Comparison of ENCODE assay signal across 8 mouse cellular contexts in genomic region chr17:6828531-6829150, GRCm38 (mm10). TPM values are rescaled to one million over a fixed set of nuclear protein-coding genes. Genes with fewer than 3 reads are reported as not detected.
A peak's percentile ranks its signal among the peaks of the same experiment; 100 is the strongest.
DNase-seq lines count a peak whose midpoint lies in the region; ATAC-seq and TF ChIP-seq lines count a peak whose summit lies in the region.

No protein-coding gene starts in this region.

- peak overlapping the region; percentile 81 for H3K4me3 ChIP-seq in E14TG2a.4 (replicated peaks; ENCODE audit: low read length)
- H3K4me3 ChIP-seq in heart, embryonic 16.5 days (ENCODE audit: low read length), result peak overlapping the region; percentile 75
- H3K4me3 ChIP-seq in lung, embryonic 15.5 days, result peak overlapping the region; percentile 47
- H3K4me3 ChIP-seq in stomach, postnatal 0 days (ENCODE audit: low read depth, low read length), result peak overlapping the region; percentile 51

- H3K9ac ChIP-seq in heart, embryonic 16.5 days (ENCODE audit: low read length), result peak overlapping the region; percentile 84
- H3K9ac ChIP-seq in lung, embryonic 15.5 days, result peak overlapping the region; percentile 42
- peak overlapping the region; percentile 67 for H3K9ac ChIP-seq in stomach, postnatal 0 days (ENCODE audit: low read length)

- 57% methylated on average over 7 of the region's 7 CpGs for WGBS in heart, embryonic 16.5 days
- WGBS in lung, embryonic 15.5 days, result 40% methylated on average over 7 of the region's 7 CpGs
- 35% methylated on average over 7 of the region's 7 CpGs for WGBS in stomach, postnatal 0 days

- H3K36me3 ChIP-seq in E14TG2a.4 (ENCODE audit: insufficient read depth, low read length), result no peaks in the 10 kb centered on the region
- H3K36me3 ChIP-seq in heart, embryonic 16.5 days (ENCODE audit: control insufficient read depth, insufficient read depth), result no peaks in the 10 kb centered on the region
- H3K36me3 ChIP-seq in lung, embryonic 15.5 days, result no peaks in the 10 kb centered on the region
- no peaks in the 10 kb centered on the region for H3K36me3 ChIP-seq in stomach, postnatal 0 days (ENCODE audit: control insufficient read depth, insufficient read depth, low read length)

- intact Hi-C loops in gastrocnemius, postnatal 14 days (cut with DNase I; ENCODE audit: low total_unique reads), result no loop called here

- H3K27ac ChIP-seq in heart, embryonic 16.5 days (ENCODE audit: low read length), result peak overlapping the region; percentile 95
- H3K27ac ChIP-seq in lung, embryonic 15.5 days, result peak overlapping the region; percentile 96
- H3K27ac ChIP-seq in stomach, postnatal 0 days (replicated peaks), result peak overlapping the region; percentile 97

- peaks cover 2% of the 10 kb centered on the region; the same call in 1 of the 2 replicates for H3K9me3 ChIP-seq in E14TG2a.4 (ENCODE audit: low read length)
- no peaks in the 10 kb centered on the region for H3K9me3 ChIP-seq in heart, embryonic 16.5 days (replicated peaks; ENCODE audit: control insufficient read depth, low read length)
- no peaks in the 10 kb centered on the region for H3K9me3 ChIP-seq in lung, embryonic 15.5 days
- no peaks in the 10 kb centered on the region for H3K9me3 ChIP-seq in stomach, postnatal 0 days (ENCODE audit: control insufficient read depth, low read length)

- no peaks in the 10 kb centered on the region for H3K27me3 ChIP-seq in E14TG2a.4 (ENCODE audit: insufficient read depth, low read length)
- no peaks in the 10 kb centered on the region for H3K27me3 ChIP-seq in heart, embryonic 16.5 days (ENCODE audit: control insufficient read depth, insufficient read depth, low read length)
- H3K27me3 ChIP-seq in lung, embryonic 15.5 days, result no peaks in the 10 kb centered on the region
- H3K27me3 ChIP-seq in stomach, postnatal 0 days (ENCODE audit: control insufficient read depth, insufficient read depth, low read length), result no peaks in the 10 kb centered on the region

- TF ChIP-seq CTCF in E14TG2a.4 (conservative IDR thresholded peaks at IDR 0.05; ENCODE audit: low read length), result no peak
- TF ChIP-seq CTCF in stomach, postnatal 0 days (IDR thresholded peaks at IDR 0.05; ENCODE audit: low read depth), result 0 out of 2 replicates have a peak, but pooled peaks have one; percentile 22

- H3K4me2 ChIP-seq in heart, embryonic 16.5 days (ENCODE audit: low read depth, low read length), result peak overlapping the region; percentile 87
- peak overlapping the region; percentile 74 for H3K4me2 ChIP-seq in lung, embryonic 15.5 days
- peak overlapping the region; percentile 63 for H3K4me2 ChIP-seq in stomach, postnatal 0 days (replicated peaks; ENCODE audit: low read depth)

- peak; percentile 22 for DNase-seq in cerebellum, adult 11-12 months
- no peak for DNase-seq in cerebellum, postnatal 25 days
- peak; percentile 76 for DNase-seq in stomach, postnatal 0 days (ENCODE audit: low spot score)
- no peak for DNase-seq in adrenal gland, adult (ENCODE audit: inconsistent age in 2 of 2, low spot score in 1 of 2)
- DNase-seq in gastrocnemius, postnatal 14 days, result no peak

- peaks cover 36% of the 10 kb centered on the region for H3K4me1 ChIP-seq in E14TG2a.4 (replicated peaks; ENCODE audit: low read depth, low read length)
- H3K4me1 ChIP-seq in heart, embryonic 16.5 days (ENCODE audit: control insufficient read depth, insufficient read depth, low read length), result peaks cover 5% of the 10 kb centered on the region; the same call in 1 of the 2 replicates
- peaks cover 13% of the 10 kb centered on the region for H3K4me1 ChIP-seq in lung, embryonic 15.5 days
- no peaks in the 10 kb centered on the region for H3K4me1 ChIP-seq in stomach, postnatal 0 days (replicated peaks; ENCODE audit: control insufficient read depth, insufficient read depth)

- no peak for TF ChIP-seq EP300 in stomach, postnatal 0 days (optimal IDR thresholded peaks at IDR 0.05)

- no peak for ATAC-seq in heart, embryonic 16.5 days (replicated peaks; ENCODE audit: extremely low read depth, insufficient read depth, low FRiP score)
- ATAC-seq in lung, embryonic 15.5 days (ENCODE audit: borderline replicate concordance, extremely low read depth, low FRiP score, low TSS enrichment), result no peak
- ATAC-seq in stomach, postnatal 0 days (ENCODE audit: low FRiP score, low TSS enrichment), result peak; percentile 64

RNA-seq across cellular contexts. Expression of gene Ezr, which starts 46.1 kb away (rescaled TPM):
- 144 and 166 TPM in 2 replicates for polyA plus RNA-seq in heart, embryonic 16.5 days (2015; fragmentation: Nextera tagmentation; extraction: Ambion mirVana)
- 125 and 140 TPM in 2 replicates for polyA plus RNA-seq in lung, embryonic 15.5 days (2015; fragmentation: Nextera tagmentation; extraction: Ambion mirVana)
- 289 and 299 TPM in 2 replicates for polyA plus RNA-seq in stomach, postnatal 0 days (2015; fragmentation: Nextera tagmentation; extraction: Ambion mirVana)
- total RNA-seq in gastrocnemius, postnatal 14 days (2021), result 10 to 100 TPM; 10.3 to 16.5 TPM

Comparison
In these comparisons a context has a peak if more than half of its experiments do, and no peak if none do; other contexts are left out.
1. DNase-seq: peak in cerebellum, adult 11-12 months (single experiment) and stomach, postnatal 0 days (single experiment); none in cerebellum, postnatal 25 days (0 of 2), adrenal gland, adult (0 of 2) and gastrocnemius, postnatal 14 days (single experiment).
2. Peak in every context shown above with its lines, with median percentiles within 50 percentile points of each other: H3K4me3 ChIP-seq, H3K27ac ChIP-seq, H3K4me2 ChIP-seq and H3K9ac ChIP-seq.